Mouse (Mus musculus): ENCODE results near the gene Ntm.
A peak's percentile ranks its signal among the peaks of the same experiment; 100 is the strongest.

Gene Ntm

DNA sequence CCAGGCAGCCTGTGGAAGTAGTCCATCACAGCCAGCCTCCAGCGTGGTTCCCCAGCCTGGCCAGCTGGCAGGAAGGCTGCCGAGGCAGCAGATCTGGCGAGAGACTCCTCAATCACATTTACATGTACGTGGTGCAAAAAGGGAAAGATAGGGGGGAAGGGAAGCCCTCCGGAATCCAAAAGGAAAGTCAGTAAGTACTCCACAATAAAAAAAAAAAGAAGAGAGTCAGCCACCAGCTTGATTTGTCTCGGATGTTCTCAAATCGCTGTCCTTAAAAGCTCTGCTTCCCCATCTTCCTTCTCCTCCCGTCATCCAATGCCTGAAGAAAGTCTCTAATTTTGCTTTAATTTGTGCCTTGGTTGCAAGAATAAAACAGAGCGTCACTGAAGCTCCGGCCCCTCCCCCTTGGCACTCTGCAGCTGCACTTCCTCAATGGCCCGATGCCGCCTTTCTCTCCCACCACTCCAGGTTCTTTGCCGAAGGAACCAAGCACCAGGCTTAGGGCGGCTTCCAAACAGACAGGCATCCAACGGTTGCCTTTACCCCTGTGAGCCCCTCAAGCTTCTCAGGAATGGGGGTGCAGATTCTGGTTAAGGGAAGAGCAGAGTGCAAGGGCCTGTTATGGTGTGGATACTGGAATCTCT, 212.4 kb downstream of the Ntm start:
- DNase-seq = no peak

DNA sequence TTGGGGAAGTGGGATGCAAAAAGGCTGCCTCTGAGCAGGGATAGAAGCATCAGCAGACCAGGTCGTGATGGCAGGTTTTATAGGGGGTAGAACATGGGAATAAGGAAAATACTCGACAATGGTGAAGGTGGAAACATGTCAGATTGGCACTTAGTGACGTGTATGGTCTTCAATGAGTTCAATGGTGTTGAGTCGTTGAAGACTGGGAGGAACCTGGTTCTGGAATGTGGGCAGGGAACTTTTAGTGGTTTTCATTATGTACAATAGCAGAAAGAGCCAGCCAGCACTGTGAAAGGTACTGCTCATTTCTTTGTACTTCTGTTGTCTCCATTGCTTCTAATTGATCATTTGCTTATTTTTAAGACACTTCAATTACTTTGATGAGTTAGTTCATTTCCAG, 214.9 kb downstream of the Ntm start:
- DNase-seq = no peak

DNA sequence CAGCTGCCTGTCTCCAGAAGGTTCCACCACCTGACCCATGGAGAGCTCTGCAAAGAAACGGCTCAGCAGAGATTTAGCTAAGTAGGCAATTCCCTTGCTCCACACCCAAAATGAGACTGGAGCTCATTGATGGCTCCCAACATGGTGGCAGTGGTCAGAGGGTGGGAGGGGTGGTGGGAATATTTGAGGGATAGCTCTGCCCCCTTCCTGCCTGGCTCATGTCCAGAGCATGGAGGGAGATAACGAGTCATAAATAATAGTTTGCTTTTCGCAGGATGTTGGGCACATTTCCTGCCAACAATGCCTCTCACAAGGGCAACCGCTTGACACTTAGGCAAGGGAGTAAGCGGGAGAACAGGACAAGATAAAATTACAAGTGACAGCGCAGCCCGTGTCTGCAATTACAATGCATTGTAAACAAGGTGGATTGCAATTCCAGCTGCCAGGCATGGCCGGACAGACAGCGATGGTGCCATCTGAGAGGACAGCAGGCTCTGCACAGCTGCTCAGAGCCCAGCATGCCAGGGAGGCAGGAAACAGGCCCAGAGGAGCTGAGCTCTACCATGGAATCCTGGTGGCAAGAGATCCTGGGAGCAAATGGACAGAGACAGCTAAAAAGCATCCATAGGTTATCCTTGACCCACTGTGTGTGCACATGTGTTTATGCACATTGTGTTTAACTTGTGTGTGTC, 224.0 kb downstream of the Ntm start:
- no peak for DNase-seq

DNA sequence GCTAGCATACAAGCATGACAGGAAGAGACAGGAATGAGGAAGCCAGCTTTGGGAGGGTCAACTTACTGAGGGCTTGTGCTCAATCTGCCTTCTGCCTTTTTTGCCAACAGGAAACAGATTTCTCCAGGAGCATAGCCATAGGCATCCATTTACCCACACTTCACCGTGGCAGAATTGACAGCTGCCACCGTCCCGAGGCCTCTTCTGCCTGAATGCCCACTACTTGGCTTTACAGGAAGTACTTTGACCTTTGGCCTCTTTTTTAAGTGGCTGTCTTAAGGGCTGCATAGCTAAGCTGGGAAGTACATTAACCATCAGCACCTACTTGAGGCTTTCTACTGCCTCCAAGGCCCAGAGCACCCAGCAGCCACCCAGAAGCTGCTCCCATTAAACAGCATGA, 226.9 kb downstream of the Ntm start:
- no peak for DNase-seq

DNA sequence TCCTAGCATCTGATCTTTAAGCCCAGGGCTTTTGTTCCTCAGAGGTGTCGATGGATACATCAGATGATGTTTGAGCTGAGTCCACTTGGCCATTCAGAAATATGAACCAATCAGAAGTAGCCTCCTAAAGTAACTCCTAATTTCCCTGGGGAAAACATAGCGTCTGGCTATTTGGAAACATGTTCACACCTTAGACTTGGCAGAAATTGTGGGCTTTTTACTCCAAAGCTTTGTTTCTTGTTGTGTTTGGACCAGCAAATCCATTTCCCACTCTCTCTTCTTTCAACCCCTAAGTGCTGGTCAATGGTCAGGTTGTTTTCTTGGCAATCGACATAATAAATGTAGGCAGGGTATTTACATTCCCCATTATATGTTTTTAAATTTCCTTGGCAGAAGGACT, 230.0 kb downstream of the Ntm start:
- DNase-seq = no peak

DNA sequence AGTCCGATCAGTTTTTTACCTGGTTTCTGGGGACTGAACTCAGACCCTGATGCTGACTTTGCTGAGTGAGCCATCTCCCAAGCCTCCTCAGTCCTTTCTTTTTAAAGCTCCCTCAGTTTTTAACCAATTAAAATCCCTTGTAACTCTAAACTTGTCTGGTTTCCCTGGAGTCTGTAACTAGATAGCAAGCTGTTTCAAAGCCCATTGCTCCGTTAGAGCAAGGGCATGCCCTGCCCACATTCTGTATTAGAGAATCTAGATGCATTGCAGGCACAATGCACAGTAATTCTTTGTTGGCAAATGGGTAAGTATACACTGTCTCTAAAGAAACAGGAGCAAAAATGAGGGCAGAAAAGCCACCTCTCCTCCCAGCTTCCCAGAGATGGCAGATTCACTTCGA, 231.3 kb downstream of the Ntm start:
- no peak for DNase-seq

DNA sequence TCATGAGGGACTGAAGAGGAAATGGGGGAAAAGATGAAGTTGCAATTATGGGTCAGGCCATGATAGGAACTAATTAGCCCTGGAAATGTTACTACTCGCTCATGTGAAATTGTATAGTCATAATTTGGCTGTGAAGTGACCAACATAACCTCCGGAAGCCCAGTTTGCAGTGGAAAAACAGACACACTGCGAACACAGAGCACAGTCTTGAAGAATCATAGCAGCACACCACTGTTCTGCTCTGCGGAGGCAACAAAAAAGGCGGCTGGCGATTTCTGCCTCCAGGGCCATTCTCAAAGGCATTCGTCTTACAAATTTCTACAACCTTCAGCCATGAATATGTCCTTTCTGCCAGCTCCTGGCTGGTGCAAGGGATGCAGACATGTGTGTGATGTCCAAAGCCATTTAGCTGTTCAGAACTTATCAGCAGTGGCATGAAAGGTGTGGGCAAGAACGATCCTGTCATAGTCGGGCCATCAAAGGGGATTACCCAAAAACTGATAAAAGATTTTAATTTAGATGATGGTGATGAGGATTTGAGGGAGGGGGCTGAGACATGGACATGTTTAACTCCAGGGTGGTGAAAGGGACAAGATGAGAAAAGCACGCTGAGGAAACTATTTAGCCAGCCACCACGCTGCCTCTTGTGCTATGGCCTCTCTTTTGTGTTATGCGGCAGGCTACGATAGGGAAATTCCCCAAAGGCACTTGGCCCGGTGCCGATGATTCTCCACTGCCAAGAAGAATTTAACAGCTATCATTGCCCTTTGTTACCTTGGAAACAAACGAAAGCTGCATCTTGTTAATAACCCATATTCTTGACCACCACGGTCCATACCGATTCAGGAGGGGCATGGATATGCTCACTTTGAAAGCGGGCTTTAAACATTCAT, 235.2 kb downstream of the Ntm start:
- no peak for DNase-seq

DNA sequence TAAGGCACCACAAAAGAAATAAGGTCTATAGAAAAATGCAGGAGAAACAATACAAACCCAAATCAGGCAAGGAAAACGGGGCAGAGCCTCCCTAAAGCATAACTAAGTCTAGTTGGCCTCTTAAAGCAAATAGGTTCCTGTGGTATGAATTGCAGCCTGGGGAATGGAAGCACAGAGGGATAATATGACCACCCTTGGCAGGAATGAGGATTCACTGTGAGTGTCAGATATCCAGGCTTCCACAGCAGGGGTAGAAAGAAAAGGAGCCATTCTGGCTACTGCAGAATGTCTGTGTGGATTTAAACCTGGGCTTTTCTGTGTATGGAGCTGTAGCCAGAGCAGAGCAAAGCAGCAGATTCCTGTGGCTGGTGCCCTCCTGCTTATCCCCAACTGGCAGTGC, 241.5 kb downstream of the Ntm start:
- no peak for DNase-seq

DNA sequence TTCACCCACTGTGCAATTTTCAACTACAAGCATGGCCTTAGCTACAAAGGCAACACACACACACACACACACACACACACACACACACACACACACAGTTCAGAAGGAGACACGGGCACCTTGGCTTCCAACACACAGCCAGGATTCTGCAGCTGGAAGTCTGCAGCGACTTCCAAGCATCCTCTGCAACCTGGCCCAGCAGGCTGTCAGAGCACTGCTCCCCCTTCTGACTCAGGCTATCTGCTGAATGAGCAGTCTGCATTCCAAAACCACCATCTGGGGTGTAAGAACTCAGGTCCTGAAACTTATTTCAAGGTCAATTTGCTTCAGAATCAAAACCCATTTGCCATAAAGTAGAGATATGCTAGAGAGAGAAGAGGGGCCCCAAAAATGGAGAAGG, 246.1 kb downstream of the Ntm start:
- no peak for DNase-seq

DNA sequence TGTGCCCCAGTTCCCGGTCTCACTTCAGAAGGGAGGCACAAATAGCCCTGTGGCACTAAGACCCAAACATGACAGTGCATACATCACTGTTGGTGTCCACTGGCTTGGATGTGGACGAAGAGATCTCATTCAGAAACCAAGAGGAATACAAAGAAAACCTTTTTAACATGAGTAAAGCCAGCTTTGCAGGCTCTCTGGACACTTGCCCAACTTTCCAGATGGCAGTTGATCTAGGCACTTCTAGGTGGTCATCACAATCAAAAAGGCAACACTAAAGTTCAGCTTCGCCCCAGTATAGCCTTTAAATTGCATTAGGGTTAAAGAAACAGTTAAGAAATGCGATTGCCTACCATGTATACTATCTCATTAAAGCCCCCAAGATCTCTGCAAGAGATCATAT, 264.7 kb downstream of the Ntm start:
- no peak for DNase-seq

DNA sequence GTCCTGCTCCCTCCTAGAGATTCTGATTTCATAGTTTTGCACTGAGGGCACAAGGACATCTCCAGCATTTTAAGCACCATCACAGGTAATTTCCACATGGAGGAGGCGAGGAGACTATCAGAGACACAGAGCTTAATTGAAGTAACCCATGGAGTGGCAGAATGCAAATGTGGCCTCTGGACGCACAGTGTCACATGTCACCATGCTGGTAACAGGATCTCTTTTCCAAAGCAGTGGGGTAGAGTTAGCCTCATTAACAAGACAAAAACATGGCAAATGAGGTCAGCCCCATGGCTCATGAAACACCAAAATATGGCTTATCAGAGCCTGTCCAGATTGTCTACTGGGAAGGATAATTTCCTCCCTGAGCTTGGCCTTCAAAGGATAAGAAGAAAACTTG, 268.8 kb downstream of the Ntm start:
- no peak for DNase-seq

DNA sequence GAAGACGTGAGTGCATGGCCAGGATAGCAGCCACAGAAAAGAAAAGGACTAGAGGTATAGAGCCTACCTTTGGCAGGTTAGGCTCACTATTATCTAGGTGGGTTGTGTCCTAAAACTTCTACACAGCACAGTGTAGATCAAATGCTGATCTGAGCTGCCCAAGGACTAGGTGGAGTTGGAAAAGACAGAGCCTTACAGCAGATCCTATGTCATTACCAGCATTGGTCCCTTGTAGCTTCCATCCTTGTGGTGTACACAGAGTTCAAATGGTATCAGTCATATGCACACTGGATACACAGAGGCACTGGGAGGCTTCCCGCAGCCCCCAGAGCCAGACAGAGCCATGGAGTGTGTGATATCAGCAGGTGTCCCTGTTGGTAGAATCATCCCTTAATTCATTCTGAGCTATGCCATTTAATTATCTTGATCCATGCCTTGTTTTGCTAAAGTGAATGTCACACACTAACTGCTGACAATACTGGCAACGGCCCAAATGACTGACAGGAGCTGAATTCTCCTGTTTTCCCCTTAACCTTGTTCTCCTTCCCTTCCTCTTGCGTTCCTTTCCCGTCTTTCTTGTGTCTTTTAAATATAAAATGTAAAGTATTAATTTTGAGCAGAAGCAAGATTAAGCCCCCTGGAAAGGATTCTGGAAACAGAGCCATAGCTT, 271.6 kb downstream of the Ntm start:
- DNase-seq = no peak

DNA sequence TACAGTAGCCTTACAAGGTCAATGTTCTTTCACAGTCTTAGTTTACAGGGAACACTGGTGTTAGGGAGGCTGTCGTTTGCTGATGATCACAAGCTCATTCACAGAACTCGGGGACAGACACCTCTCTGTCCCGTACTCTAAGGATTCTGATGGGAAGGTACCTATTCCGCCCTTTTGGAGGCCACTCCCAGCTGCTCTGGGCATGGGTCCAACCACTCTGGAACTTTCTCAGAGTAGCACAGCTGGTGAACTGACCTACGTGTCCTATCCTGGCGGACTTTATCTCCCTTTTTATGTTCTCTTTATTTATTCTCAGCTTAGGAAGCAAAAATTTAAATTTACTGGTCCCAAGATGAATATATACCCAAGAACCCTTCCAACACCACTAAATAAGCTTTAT, 280.7 kb downstream of the Ntm start:
- DNase-seq = no peak

DNA sequence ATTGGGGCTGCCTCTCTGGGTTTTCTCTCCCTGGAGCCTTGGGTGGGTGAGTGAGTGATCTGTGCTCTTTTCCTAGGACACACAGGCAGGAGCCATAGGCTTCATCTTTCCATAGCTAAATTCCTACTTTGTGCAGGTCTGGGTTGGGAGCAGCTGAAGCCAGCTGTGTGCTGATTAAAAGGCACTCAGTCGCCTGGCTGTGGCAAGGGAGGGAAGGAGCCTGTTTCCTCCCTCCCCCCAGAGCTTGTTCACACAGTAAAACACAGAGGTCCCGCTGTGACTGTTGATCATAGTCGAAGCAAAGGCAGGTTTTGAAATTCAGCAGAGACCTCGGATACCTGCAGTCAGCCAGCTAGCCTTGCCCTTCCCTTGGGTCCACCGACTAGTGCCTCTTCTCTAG, 282.3 kb downstream of the Ntm start:
- DNase-seq = no peak

DNA sequence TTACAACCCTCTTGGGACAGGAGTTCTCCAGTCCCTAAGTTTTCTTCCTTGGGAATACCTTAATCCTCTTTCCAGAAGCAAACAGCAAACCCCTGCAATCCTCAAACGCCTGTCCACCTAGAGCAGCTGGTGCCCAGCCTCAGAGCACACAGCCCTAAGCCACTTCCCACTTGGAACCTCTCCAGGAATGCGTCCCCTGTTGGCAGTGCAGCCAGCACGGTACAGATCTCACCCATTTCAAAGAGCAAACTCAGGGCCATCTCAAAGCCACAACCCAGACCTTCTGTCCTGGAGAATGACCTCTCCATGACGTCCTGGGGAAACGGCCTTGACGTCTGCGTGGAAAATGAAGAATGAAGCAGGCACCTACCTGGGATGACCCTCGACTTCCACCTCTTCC, 289.0 kb downstream of the Ntm start:
- no peak for DNase-seq

DNA sequence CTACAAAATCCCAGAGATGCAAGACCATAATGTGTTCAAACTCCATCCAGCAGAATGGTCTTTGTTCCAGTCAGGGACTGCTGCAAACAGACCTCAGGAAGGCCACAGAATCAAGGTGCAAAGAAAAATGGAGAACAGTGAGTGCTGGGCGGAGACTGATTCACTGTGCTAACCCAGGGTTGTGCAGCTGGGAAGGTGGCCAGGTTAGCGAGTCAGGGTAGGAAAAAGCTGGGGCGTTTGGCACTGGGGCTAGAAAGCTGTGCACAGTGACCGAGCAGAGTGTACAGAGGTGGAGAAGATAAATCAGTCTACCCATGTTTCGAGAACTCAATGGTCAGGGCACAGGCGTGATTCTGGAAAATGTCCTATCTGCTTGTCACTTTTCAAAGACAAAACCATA, 291.1 kb downstream of the Ntm start:
- no peak for DNase-seq

DNA sequence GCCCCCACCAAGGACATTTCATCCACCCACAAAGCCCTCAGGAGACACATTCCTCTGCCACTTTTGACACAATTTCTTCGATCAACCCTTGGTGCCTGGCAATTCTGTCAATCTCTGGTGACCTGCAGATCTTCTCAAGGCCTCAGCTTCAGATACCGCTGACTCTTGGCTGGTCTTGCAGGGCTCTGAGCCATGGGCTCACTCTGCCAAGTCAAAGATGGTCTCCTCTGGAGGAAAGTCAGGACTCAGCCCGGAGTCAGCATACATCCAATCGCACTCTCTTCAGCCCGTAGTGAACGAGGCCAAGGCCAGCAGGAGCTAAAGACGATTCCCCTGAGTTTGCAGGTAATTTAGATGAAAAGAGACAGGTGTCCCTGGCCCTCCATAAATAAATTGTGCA, 299.7 kb downstream of the Ntm start:
- DNase-seq = no peak

DNA sequence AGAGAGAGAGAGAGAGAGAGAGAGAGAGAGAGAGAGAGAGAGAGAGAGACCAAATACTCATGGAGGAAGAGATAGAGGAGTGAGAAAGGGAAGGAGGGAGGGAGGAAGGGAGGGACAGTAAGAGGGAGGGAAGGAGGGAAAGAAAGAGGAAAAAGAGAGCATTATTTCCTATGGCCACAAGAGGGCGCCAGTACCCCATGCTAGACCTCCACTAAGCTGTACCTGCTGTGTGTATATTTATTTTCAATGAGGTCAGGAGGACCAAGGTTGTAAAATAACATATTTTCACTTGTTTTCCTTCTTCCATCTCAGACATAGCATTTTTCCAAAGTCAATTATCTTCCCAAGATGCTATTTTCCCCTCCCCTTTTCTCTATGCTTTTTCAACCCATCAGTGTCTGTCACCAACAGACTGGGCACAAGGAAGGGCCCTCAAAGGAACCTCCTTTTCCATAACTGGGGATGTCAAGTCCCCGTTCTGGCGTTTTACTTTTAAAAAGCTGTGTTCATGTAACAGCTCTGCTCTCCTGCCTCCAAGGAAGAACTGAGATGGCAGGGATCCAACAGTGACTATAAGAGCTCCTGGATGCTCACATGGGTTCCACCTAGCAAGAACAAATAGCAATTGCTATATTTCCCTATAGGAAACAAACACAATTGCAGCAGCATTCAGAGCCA, 301.3 kb downstream of the Ntm start:
- DNase-seq = no peak

DNA sequence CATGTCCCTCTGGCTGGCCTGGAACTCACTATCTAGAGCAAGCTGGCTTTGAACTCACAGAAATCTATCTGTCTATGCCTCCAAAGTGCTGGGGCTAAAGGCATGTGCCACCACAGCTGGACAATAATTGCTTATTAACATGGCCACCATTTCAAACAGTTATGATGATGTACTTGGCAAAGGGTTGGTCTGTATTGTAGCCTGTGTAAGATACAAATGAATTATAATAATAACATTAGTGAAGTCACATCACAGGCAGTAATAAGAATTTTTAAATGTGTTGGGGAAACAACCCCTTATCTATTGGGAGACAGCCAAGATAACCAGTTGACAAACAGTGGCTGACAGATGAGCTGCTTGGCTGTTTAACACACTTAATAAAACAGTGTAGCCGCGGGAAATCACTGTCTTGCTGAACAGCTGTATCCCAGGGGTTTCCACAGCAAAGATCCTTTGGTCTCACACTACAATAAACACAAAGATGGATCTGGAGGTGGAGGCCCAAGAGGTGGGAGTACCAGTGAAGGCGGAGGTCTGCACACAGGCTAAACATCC, 302.8 kb downstream of the Ntm start:
- no peak for DNase-seq

DNA sequence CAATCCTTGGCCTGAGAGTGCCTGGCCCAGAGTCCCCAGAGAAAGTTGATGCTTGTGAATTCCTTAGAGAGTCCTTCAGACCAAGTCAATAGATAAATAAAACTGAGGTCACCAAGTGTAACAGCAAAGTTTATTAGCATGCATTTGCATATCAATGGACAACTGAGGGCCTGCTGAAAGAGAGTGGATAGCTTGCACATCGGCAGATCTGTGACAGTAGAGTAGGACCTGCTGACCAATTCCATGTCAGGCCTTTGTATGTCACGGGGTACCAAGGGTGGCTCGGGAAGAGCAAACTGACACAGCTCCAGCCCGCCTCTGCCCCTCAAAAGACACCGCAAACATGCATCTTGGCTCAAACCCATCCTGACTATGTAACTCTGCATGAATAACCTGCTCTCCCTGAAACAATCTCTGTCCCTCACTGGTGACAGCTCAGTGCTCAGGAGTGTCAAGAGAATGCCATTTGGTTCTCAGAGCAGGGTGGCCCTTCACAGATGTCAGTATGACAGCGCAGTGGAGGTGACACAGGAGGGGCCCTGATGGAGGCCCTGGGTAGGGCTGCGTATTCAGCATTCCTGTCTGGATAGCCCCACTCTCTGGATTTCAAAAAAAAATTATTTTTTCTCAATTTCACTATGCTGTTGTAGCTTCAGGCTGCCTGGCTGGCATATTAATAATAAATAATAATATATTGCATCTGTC, 305.0 kb downstream of the Ntm start:
- no peak for DNase-seq

DNA sequence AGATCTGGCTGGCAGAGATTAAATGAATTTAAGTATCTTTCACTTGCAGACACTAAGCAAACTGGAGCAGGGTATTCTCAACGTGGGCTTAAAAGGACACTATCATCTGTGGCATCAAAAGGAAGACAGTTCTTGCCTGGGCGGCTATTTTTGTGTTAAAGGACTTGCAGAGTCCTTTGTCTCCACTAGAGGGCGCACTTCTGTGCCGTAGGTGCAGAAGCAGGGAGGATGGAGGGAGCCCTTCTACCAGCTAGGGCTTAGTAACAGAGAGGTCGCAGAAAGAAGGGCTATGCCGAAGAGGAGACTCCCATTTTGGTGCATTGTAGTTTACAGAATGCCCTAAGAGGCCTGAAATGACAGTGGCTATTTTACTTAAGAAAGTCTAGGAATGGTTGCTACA, 308.1 kb downstream of the Ntm start:
- DNase-seq = peak; percentile 14 to 15

DNA sequence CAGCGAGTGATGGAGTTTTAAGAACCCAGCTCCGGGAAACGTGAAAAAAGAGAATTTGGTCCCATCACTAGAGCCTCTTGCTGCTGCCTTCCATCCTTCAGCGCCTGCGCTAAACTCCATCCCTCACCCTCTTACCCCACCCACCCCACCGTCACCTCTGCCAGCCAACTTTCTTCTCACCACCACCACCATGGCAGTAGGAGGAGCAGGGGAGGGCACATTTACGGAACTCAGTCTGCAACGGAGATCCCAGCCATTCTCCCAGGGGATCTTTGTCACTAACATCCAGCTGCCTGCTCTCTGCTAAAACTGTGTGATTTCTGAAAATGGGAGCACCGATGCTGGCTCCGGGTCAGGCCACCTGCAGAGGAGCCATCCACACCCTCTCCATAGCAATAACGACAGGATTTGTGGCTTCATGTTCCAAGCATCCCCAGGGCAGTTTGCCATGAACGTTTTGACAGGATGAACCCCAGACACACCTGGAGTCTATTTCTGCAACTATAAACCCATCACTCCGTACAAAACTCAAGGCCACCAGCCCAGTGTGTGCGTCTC, 309.2 kb downstream of the Ntm start:
- DNase-seq = no peak

Data from B cell, adult 2 months (primary cell).